Mouse (Mus musculus) left cerebral cortex, adult 8-10 months (tissue): ENCODE results near the gene Creb3l1. TPM values are rescaled to one million over a fixed set of nuclear protein-coding genes. Genes with fewer than 3 reads are reported as not detected.

Source experiments
- DNase-seq, 2 experiments: peaks; one replicate each; pipeline ENCODE4 v3.0.0; 2022; ENCODE audit warnings: low spot score in 2 of 2
- total RNA-seq, 4 experiments: library from RNA; stranded (reverse); gene quantifications; 2 replicates each; pipeline ENCODE4 v1.2.4; 2022

Gene Creb3l1
- total RNA-seq, 4 experiments from 2014 or later: 1.3 to 2.2 (median 1.8) TPM

GRCm38 (mm10) chr2:91965417-91965816, 58.9 kb downstream of the Creb3l1 start:
- DNase-seq: no peak

- no peak for DNase-seq
These were observed 59.6 kb downstream of the Creb3l1 start for GRCm38 (mm10) chr2:91964610-91965204.

- peak; percentile 83 to 90 for DNase-seq
These were observed 60.8 kb downstream of the Creb3l1 start for GRCm38 (mm10) chr2:91963443-91963932.

GRCm38 (mm10) chr2:91962864-91963401, 61.4 kb downstream of the Creb3l1 start:
- no peak for DNase-seq

GRCm38 (mm10) chr2:91961901-91962761, 62.2 kb downstream of the Creb3l1 start:
- no peak for DNase-seq

- no peak for DNase-seq
These were observed 63.8 kb downstream of the Creb3l1 start for GRCm38 (mm10) chr2:91960459-91960858.

GRCm38 (mm10) chr2:91959544-91960410, 64.5 kb downstream of the Creb3l1 start:
- no peak for DNase-seq

- DNase-seq: no peak
These were observed 65.4 kb downstream of the Creb3l1 start for GRCm38 (mm10) chr2:91958701-91959457.

- DNase-seq: no peak
These were observed 66.3 kb downstream of the Creb3l1 start for GRCm38 (mm10) chr2:91958049-91958448.

GRCm38 (mm10) chr2:91957096-91957495, 67.2 kb downstream of the Creb3l1 start:
- peak in 1 of 2 experiments; percentile 97 for DNase-seq

- no peak for DNase-seq
These were observed 68.4 kb downstream of the Creb3l1 start for GRCm38 (mm10) chr2:91955875-91956274.

- no peak for DNase-seq
These were observed 69.1 kb downstream of the Creb3l1 start for GRCm38 (mm10) chr2:91955121-91955591.

GRCm38 (mm10) chr2:91953825-91954224, 70.5 kb downstream of the Creb3l1 start:
- no peak for DNase-seq

GRCm38 (mm10) chr2:91950275-91951085, 73.8 kb downstream of the Creb3l1 start:
- DNase-seq: no peak

GRCm38 (mm10) chr2:91949411-91950274, 74.7 kb downstream of the Creb3l1 start:
- no peak for DNase-seq

GRCm38 (mm10) chr2:91948792-91949241, 75.5 kb downstream of the Creb3l1 start:
- DNase-seq: no peak

- DNase-seq: no peak
These were observed 76.2 kb downstream of the Creb3l1 start for GRCm38 (mm10) chr2:91948151-91948509.

- no peak for DNase-seq
These were observed 76.7 kb downstream of the Creb3l1 start for GRCm38 (mm10) chr2:91947397-91948150.
